Mouse (Mus musculus): Measurements from ENCODE around the gene Pcdh9. TPM values are rescaled to one million over a fixed set of nuclear protein-coding genes. Genes with fewer than 3 reads are reported as not detected.
A peak's percentile ranks its signal among the peaks of the same experiment; 100 is the strongest.

Pcdh9 gene
- polyA plus RNA-seq, 1 experiment from 2014 or later = 33.7 TPM

DNA sequence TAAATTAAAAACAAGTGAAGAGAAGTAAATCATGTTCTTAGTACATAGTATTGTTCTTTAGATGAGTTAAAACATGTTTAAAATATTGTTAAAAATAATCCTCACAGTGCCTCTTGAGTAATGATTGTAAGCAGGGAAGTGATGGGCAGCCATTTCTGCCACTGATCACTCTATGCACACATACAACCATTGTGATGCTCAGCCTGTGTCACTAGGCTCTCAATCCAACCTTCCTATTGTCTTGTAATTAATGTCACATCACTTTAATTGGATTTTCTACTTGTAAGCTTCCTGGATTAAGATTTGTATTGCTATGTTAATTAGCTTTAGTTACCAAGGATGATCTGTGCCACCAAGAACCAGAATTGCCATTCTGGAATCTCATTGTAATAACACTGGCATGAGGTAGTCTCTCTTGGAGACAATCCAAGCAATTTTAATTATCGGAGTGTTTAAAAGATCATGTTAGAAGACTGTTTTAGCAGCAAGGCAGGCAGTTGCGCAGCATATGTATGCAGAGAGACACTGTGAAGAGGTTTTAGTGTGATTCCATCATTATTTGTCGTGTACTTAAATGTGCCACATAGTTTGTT lies 305.0 kb downstream of the Pcdh9 start:
- H3K27me3 ChIP-seq (replicated peaks; ENCODE audit: control insufficient read depth, insufficient read depth, low read length) = no peaks in the 10 kb centered on the region
- H3K4me2 ChIP-seq (ENCODE audit: low read depth, low read length) = no peak overlapping the region
- H3K27ac ChIP-seq (replicated peaks; ENCODE audit: low read depth, low read length) = no peak overlapping the region
- 62% methylated on average over 3 of the region's 3 CpGs for WGBS
- DNase-seq (ENCODE audit: low spot score) (no peak), ATAC-seq (ENCODE audit: low read depth) (no peak)
- H3K9ac ChIP-seq (ENCODE audit: low read depth, low read length) = no peak overlapping the region
- no peaks in the 10 kb centered on the region for H3K4me1 ChIP-seq (ENCODE audit: control insufficient read depth, insufficient read depth, low read length)
- no peaks in the 10 kb centered on the region for H3K9me3 ChIP-seq (ENCODE audit: control insufficient read depth, low read length)
- no peaks in the 10 kb centered on the region for H3K36me3 ChIP-seq (ENCODE audit: control insufficient read depth, insufficient read depth, low read length)
- no peak overlapping the region for H3K4me3 ChIP-seq (ENCODE audit: low read depth, low read length)

DNA sequence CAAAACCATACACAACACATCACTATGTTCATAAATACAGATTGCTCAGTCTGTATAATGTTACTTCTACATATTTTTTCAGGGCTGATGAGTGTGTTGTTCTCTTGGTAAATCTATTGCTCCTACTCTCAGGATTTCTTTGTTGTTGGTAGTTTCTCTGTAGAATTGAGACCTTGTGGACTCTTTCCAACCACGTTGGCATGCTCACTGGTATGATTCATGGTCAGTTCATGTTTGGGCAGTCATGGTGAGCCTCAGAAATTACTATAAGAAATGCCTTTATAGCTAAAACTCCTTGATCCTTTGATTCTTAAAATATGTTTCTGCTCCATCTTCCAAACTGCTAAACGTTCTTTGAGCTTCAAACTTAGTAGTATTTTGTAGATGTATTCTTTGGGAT lies 326.1 kb downstream of the Pcdh9 start:
- Histone ChIP-seq H3K4me3 (ENCODE audit: low read depth, low read length) (no peak overlapping the region), H3K4me2 (ENCODE audit: low read depth, low read length) (no peak overlapping the region), H3K27me3 (replicated peaks; ENCODE audit: control insufficient read depth, insufficient read depth, low read length) (no peaks in the 10 kb centered on the region), H3K9ac (ENCODE audit: low read depth, low read length) (no peak overlapping the region), H3K27ac (replicated peaks; ENCODE audit: low read depth, low read length) (no peak overlapping the region), H3K36me3 (ENCODE audit: control insufficient read depth, insufficient read depth, low read length) (no peaks in the 10 kb centered on the region), H3K9me3 (ENCODE audit: control insufficient read depth, low read length) (no peaks in the 10 kb centered on the region), H3K4me1 (ENCODE audit: control insufficient read depth, insufficient read depth, low read length) (no peaks in the 10 kb centered on the region)
- DNase-seq (ENCODE audit: low spot score) (no peak), ATAC-seq (ENCODE audit: low read depth) (no peak)
- 79% methylated on average over 2 of the region's 2 CpGs for WGBS

- no peaks in the 10 kb centered on the region for H3K36me3 ChIP-seq (ENCODE audit: control insufficient read depth, insufficient read depth, low read length)
- WGBS = 89% methylated on average over 1 of the region's 1 CpGs
- H3K4me1 ChIP-seq (ENCODE audit: control insufficient read depth, insufficient read depth, low read length) = no peaks in the 10 kb centered on the region
- H3K9me3 ChIP-seq (ENCODE audit: control insufficient read depth, low read length) = no peaks in the 10 kb centered on the region
- H3K9ac ChIP-seq (ENCODE audit: low read depth, low read length) = no peak overlapping the region
- H3K27me3 ChIP-seq (replicated peaks; ENCODE audit: control insufficient read depth, insufficient read depth, low read length) = no peaks in the 10 kb centered on the region
- DNase-seq (ENCODE audit: low spot score) (no peak), ATAC-seq (ENCODE audit: low read depth) (no peak)
- no peak overlapping the region for H3K4me2 ChIP-seq (ENCODE audit: low read depth, low read length)
- no peak overlapping the region for H3K27ac ChIP-seq (replicated peaks; ENCODE audit: low read depth, low read length)
- no peak overlapping the region for H3K4me3 ChIP-seq (ENCODE audit: low read depth, low read length)
Measured at GRCm38 (mm10) chr14:93561577-93561976, 328.9 kb downstream of the Pcdh9 start.

DNA sequence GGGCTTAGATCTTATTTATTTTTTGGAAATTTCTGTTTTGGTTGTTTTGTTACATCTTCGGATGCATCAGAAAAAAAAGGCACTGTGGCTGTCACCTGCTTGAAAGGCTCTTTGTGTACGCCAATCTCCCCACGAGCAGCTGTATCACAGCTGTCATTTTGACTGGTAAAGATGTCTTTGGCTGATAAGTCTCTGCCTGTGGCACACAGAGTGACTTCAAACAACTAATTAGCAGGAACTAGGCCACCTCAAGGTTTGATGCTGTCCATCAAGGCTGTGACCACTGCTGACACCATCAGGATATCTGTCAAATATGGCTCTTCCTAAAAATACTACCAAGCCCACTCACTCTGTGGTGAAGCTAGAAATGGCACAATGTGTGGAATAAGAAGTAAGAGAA lies 336.7 kb downstream of the Pcdh9 start:
- no peaks in the 10 kb centered on the region for H3K36me3 ChIP-seq (ENCODE audit: control insufficient read depth, insufficient read depth, low read length)
- H3K27ac ChIP-seq (replicated peaks; ENCODE audit: low read depth, low read length) = no peak overlapping the region
- no peak overlapping the region for H3K4me2 ChIP-seq (ENCODE audit: low read depth, low read length)
- no peaks in the 10 kb centered on the region for H3K4me1 ChIP-seq (ENCODE audit: control insufficient read depth, insufficient read depth, low read length)
- no peaks in the 10 kb centered on the region for H3K27me3 ChIP-seq (replicated peaks; ENCODE audit: control insufficient read depth, insufficient read depth, low read length)
- H3K9me3 ChIP-seq (ENCODE audit: control insufficient read depth, low read length) = no peaks in the 10 kb centered on the region
- H3K9ac ChIP-seq (ENCODE audit: low read depth, low read length) = no peak overlapping the region
- no peak overlapping the region for H3K4me3 ChIP-seq (ENCODE audit: low read depth, low read length)
- ATAC-seq (ENCODE audit: low read depth) = no peak
- 37% methylated on average over 3 of the region's 3 CpGs for WGBS
- no peak for DNase-seq (ENCODE audit: low spot score)

GRCm38 (mm10) chr14:93545575-93545974 lies 344.9 kb downstream of the Pcdh9 start:
- DNase-seq (ENCODE audit: low spot score) (no peak), ATAC-seq (ENCODE audit: low read depth) (no peak)
- Histone ChIP-seq H3K27me3 (replicated peaks; ENCODE audit: control insufficient read depth, insufficient read depth, low read length) (no peaks in the 10 kb centered on the region), H3K9ac (ENCODE audit: low read depth, low read length) (no peak overlapping the region), H3K36me3 (ENCODE audit: control insufficient read depth, insufficient read depth, low read length) (no peaks in the 10 kb centered on the region), H3K4me1 (ENCODE audit: control insufficient read depth, insufficient read depth, low read length) (no peaks in the 10 kb centered on the region), H3K27ac (replicated peaks; ENCODE audit: low read depth, low read length) (no peak overlapping the region), H3K4me2 (ENCODE audit: low read depth, low read length) (no peak overlapping the region), H3K9me3 (ENCODE audit: control insufficient read depth, low read length) (no peaks in the 10 kb centered on the region), H3K4me3 (ENCODE audit: low read depth, low read length) (no peak overlapping the region)
- 80% methylated on average over 6 of the region's 6 CpGs for WGBS

DNA sequence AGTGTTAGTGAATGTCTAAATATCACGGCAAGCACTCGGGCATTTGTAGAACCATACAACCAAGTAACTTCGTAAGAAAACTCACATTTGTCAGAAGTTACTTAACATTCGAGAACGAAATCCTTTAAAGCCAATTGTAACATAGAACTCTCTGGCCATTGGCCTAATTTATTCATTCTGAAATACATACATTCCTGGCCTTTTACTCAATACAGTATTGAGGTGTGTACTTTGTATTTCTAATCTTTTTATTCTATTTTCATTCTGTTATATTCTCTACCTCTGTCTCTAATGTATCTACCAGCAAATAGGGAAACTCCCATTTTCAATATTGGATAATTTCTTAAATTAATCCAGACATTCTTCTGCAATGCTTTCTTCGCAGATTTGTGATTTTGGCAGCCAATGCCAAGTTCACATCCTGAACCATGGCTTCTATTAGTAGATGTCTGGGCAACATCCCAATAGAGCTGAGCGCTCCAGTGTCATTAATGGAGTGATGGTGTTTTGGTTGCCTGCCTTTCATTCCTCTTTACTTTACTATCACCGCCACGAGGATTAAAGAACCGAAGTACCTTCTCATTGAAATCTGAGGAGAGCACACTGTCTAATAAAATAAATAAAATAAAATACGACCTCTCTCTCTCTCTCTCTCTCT lies 346.4 kb downstream of the Pcdh9 start:
- H3K4me2 ChIP-seq (ENCODE audit: low read depth, low read length) = no peak overlapping the region
- no peaks in the 10 kb centered on the region for H3K4me1 ChIP-seq (ENCODE audit: control insufficient read depth, insufficient read depth, low read length)
- DNase-seq (ENCODE audit: low spot score) = peak; percentile 29
- no peaks in the 10 kb centered on the region for H3K27me3 ChIP-seq (replicated peaks; ENCODE audit: control insufficient read depth, insufficient read depth, low read length)
- H3K4me3 ChIP-seq (ENCODE audit: low read depth, low read length) = no peak overlapping the region
- no peak for ATAC-seq (ENCODE audit: low read depth)
- no peaks in the 10 kb centered on the region for H3K9me3 ChIP-seq (ENCODE audit: control insufficient read depth, low read length)
- 75% methylated on average over 11 of the region's 11 CpGs for WGBS
- H3K9ac ChIP-seq (ENCODE audit: low read depth, low read length) = no peak overlapping the region
- H3K27ac ChIP-seq (replicated peaks; ENCODE audit: low read depth, low read length) = no peak overlapping the region
- no peaks in the 10 kb centered on the region for H3K36me3 ChIP-seq (ENCODE audit: control insufficient read depth, insufficient read depth, low read length)

DNA sequence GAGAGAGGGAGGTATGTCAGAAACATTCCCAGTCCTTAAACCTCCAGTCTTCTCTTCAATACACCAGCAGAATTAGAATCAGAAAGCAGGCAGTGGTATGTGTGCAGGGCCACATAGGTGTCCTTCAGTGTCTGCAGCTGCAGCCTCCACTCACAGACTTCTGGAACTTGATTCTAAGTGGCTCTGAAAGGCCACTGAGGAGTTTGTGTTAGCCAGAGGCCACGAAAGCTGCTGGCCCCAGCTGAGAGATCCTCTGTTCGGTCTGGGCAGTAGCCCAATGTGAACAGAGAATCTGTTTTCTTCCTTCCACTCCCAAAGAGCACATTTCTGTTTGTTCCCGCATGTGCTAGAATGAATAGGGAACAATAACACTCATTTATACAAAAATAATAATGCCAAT lies 346.9 kb downstream of the Pcdh9 start:
- no peaks in the 10 kb centered on the region for H3K4me1 ChIP-seq (ENCODE audit: control insufficient read depth, insufficient read depth, low read length)
- ATAC-seq (ENCODE audit: low read depth) (no peak), DNase-seq (ENCODE audit: low spot score) (peak; percentile 20)
- no peaks in the 10 kb centered on the region for H3K9me3 ChIP-seq (ENCODE audit: control insufficient read depth, low read length)
- no peak overlapping the region for H3K4me3 ChIP-seq (ENCODE audit: low read depth, low read length)
- no peak overlapping the region for H3K9ac ChIP-seq (ENCODE audit: low read depth, low read length)
- H3K27me3 ChIP-seq (replicated peaks; ENCODE audit: control insufficient read depth, insufficient read depth, low read length) = no peaks in the 10 kb centered on the region
- H3K4me2 ChIP-seq (ENCODE audit: low read depth, low read length) = no peak overlapping the region
- no peaks in the 10 kb centered on the region for H3K36me3 ChIP-seq (ENCODE audit: control insufficient read depth, insufficient read depth, low read length)
- whole genome bisulfite sequencing = 47% methylated on average over 3 of the region's 3 CpGs
- H3K27ac ChIP-seq (replicated peaks; ENCODE audit: low read depth, low read length) = no peak overlapping the region

DNA sequence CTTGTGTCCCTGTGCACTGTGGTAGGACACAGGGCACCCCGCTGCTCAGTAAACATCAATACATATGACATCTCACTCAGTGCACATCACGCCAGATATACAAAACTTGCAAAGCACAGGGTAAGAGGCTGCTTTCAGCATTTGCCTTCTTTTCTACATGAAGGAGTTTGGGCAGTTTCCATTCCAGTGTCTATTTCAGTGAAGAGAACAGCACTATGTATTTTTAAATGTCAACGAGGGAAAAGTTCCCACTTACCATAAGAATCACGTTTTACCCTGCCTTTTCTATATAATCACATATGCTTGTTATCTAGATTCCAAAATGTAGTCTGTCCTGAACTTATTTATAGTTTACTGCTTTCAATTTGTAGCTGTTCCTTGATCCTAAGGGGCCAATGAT lies 355.6 kb downstream of the Pcdh9 start:
- H3K4me3 ChIP-seq (ENCODE audit: low read depth, low read length) = no peak overlapping the region
- no peaks in the 10 kb centered on the region for H3K9me3 ChIP-seq (ENCODE audit: control insufficient read depth, low read length)
- H3K9ac ChIP-seq (ENCODE audit: low read depth, low read length) = no peak overlapping the region
- H3K4me2 ChIP-seq (ENCODE audit: low read depth, low read length) = no peak overlapping the region
- peak; percentile 2 for DNase-seq (ENCODE audit: low spot score)
- no peaks in the 10 kb centered on the region for H3K4me1 ChIP-seq (ENCODE audit: control insufficient read depth, insufficient read depth, low read length)
- WGBS = 70% methylated on average over 4 of the region's 4 CpGs
- no peaks in the 10 kb centered on the region for H3K36me3 ChIP-seq (ENCODE audit: control insufficient read depth, insufficient read depth, low read length)
- H3K27me3 ChIP-seq (replicated peaks; ENCODE audit: control insufficient read depth, insufficient read depth, low read length) = no peaks in the 10 kb centered on the region
- H3K27ac ChIP-seq (replicated peaks; ENCODE audit: low read depth, low read length) = no peak overlapping the region
- ATAC-seq (ENCODE audit: low read depth) = no peak

DNA sequence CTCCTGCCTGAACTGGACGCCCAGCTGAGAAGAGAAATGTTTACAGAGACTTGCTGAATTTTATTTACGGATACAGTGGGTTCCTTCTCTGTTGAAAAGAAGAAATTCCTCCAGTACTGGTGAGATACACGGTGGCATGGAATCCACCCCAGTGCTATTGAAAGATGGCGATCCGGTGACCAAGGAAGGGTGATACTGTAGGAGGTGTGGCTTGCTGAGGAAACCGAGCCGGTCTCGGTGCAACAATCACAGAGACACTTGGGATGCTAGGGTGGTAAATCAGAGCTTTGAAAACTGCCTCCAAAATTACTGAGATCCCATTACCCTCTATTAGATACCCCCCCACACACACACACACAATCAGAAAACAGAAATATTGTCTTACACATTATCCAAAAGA lies 367.0 kb downstream of the Pcdh9 start:
- Histone ChIP-seq H3K27ac (replicated peaks; ENCODE audit: low read depth, low read length) (no peak overlapping the region), H3K27me3 (replicated peaks; ENCODE audit: control insufficient read depth, insufficient read depth, low read length) (no peaks in the 10 kb centered on the region), H3K4me2 (ENCODE audit: low read depth, low read length) (no peak overlapping the region), H3K4me3 (ENCODE audit: low read depth, low read length) (no peak overlapping the region), H3K9ac (ENCODE audit: low read depth, low read length) (no peak overlapping the region), H3K9me3 (ENCODE audit: control insufficient read depth, low read length) (no peaks in the 10 kb centered on the region), H3K36me3 (ENCODE audit: control insufficient read depth, insufficient read depth, low read length) (no peaks in the 10 kb centered on the region), H3K4me1 (ENCODE audit: control insufficient read depth, insufficient read depth, low read length) (no peaks in the 10 kb centered on the region)
- ATAC-seq (ENCODE audit: low read depth) = no peak
- 78% methylated on average over 8 of the region's 8 CpGs for WGBS
- DNase-seq (ENCODE audit: low spot score) = no peak

Data from embryonic facial prominence, embryonic 14.5 days (tissue).